Mouse (Mus musculus) myocyte (in vitro differentiated cells): Measurements from ENCODE around the gene Dclk2. TPM values are rescaled to one million over a fixed set of nuclear protein-coding genes. Genes with fewer than 3 reads are reported as not detected.

ENCODE experiments used
- H3K27me3 ChIP-seq: one replicate; pipeline ENCODE4 v1.6.1; 2011; ENCODE audit not compliant: control insufficient read depth, insufficient read depth, insufficient read length
- H3K36me3 ChIP-seq: one replicate; pipeline ENCODE4 v1.6.1; 2011; ENCODE audit not compliant: control insufficient read depth, insufficient read depth
- H3K4me2 ChIP-seq: one replicate; pipeline ENCODE4 v1.6.1; 2011; ENCODE audit warnings: low read depth, control low read depth
- H3K4me3 ChIP-seq: one replicate; pipeline ENCODE4 v1.5.1; 2011; ENCODE audit warnings: mild to moderate bottlenecking, control low read depth, moderate library complexity
- H3K79me2 ChIP-seq: one replicate; pipeline ENCODE4 v1.6.1; 2011; ENCODE audit not compliant: control insufficient read depth, insufficient read depth
- H3ac ChIP-seq: one replicate; pipeline ENCODE4 v1.6.1; 2011; ENCODE audit not compliant: control insufficient read depth, insufficient read length
- CEBPB ChIP-seq: IDR thresholded peaks from 2 replicates; pipeline ENCODE4 v1.6.1; 2011; ENCODE audit warnings: mild to moderate bottlenecking, moderate library complexity; ENCODE audit not compliant: poor library complexity, insufficient read depth, severe bottlenecking
- E2F4 ChIP-seq: IDR thresholded peaks from one replicate; pipeline ENCODE4 v1.6.1; 2011; ENCODE audit warnings: mild to moderate bottlenecking, control low read depth, moderate library complexity; ENCODE audit not compliant: insufficient read depth
- MAX ChIP-seq: IDR thresholded peaks from one replicate; pipeline ENCODE4 v1.6.1; 2011; ENCODE audit warnings: low read depth, mild to moderate bottlenecking, control low read depth
- MYOD1 ChIP-seq, 3 experiments: IDR thresholded peaks; one replicate each; pipeline ENCODE4 v1.6.1; 2011; ENCODE audit warnings: control low read depth in 2 of 3, low read depth in 2 of 3, mild to moderate bottlenecking in 2 of 3, moderate library complexity in 1 of 3; ENCODE audit not compliant: insufficient read length in 2 of 3, control insufficient read depth in 1 of 3
- MYOG ChIP-seq, 3 experiments: IDR thresholded peaks; one replicate each; pipeline ENCODE4 v1.6.1; 2011; ENCODE audit warnings: control low read depth in 2 of 3, low read depth in 2 of 3, mild to moderate bottlenecking in 2 of 3; ENCODE audit not compliant: insufficient read length in 2 of 3, control insufficient read depth in 1 of 3, insufficient read depth in 1 of 3
- POLR2A ChIP-seq: IDR thresholded peaks from one replicate; pipeline ENCODE4 v1.6.1; 2011; ENCODE audit warnings: low read depth, mild to moderate bottlenecking, control low read depth, moderate library complexity; ENCODE audit not compliant: insufficient read length
- POLR2AphosphoS2 ChIP-seq: IDR thresholded peaks from one replicate; pipeline ENCODE4 v1.6.1; 2011; ENCODE audit warnings: low read depth, control low read depth; ENCODE audit not compliant: insufficient read length
- REST ChIP-seq: IDR thresholded peaks from one replicate; pipeline ENCODE4 v1.6.1; 2011; ENCODE audit warnings: mild to moderate bottlenecking, control low read depth, moderate library complexity; ENCODE audit not compliant: insufficient read depth, insufficient read length
- SRF ChIP-seq: IDR thresholded peaks from one replicate; pipeline ENCODE4 v1.6.1; 2011; ENCODE audit warnings: low read depth; ENCODE audit not compliant: control insufficient read depth, insufficient read length
- TCF12 ChIP-seq: IDR thresholded peaks from one replicate; pipeline ENCODE4 v1.6.1; 2011; ENCODE audit warnings: mild to moderate bottlenecking, control low read depth; ENCODE audit not compliant: poor library complexity, insufficient read depth, severe bottlenecking
- TCF3 ChIP-seq: IDR thresholded peaks from one replicate; pipeline ENCODE4 v1.6.1; 2011; ENCODE audit warnings: low read depth, control low read depth; ENCODE audit not compliant: insufficient read length
- USF1 ChIP-seq: IDR thresholded peaks from one replicate; pipeline ENCODE4 v1.6.1; 2011; ENCODE audit warnings: low read depth, mild to moderate bottlenecking, control low read depth, moderate library complexity
- polyA plus RNA-seq: library from polyadenylated mRNA; unstranded; fragments of >200 nt; fragmentation: generic; extraction: Trizol; gene quantifications from one replicate; pipeline ENCODE4 v1.2.1, GENCODE M21; 2012; ENCODE audit warnings: missing spikeins

Dclk2 gene
- polyA plus RNA-seq, 1 experiment, result 1.8 TPM

GRCm38 (mm10) chr3:86745348-86745747 lies 175.3 kb downstream of the Dclk2 start:
- TF ChIP-seq CEBPB (no peak), TCF3 (no peak), TCF12 (no peak), MYOD1 (IDR thresholded peaks at IDR 0.05; ENCODE audit: control insufficient read depth in 1 of 3, insufficient read length in 2 of 3, low read depth in 2 of 3) (no peak), USF1 (no peak), REST (no peak), MYOG (IDR thresholded peaks at IDR 0.05; ENCODE audit: control insufficient read depth in 1 of 3, insufficient read depth in 1 of 3, insufficient read length in 2 of 3, low read depth in 2 of 3) (no peak), POLR2A (no peak), POLR2AphosphoS2 (no peak), SRF (no peak), MAX (no peak)
- H3K36me3 ChIP-seq, result no peaks in the 10 kb centered on the region
- no peak overlapping the region for H3K4me2 ChIP-seq
- H3K79me2 ChIP-seq, result no peaks in the 10 kb centered on the region
- no peak overlapping the region for H3ac ChIP-seq
- no peak overlapping the region for H3K4me3 ChIP-seq
- no peaks in the 10 kb centered on the region for H3K27me3 ChIP-seq

- H3ac ChIP-seq, result no peak overlapping the region
- no peak overlapping the region for H3K4me2 ChIP-seq
- TF ChIP-seq CEBPB (no peak), TCF3 (no peak), MAX (no peak), REST (no peak), TCF12 (no peak), POLR2A (no peak), E2F4 (no peak), USF1 (no peak), SRF (no peak), MYOD1 (IDR thresholded peaks at IDR 0.05; ENCODE audit: control insufficient read depth in 1 of 3, insufficient read length in 2 of 3, low read depth in 2 of 3) (no peak), MYOG (IDR thresholded peaks at IDR 0.05; ENCODE audit: control insufficient read depth in 1 of 3, insufficient read depth in 1 of 3, insufficient read length in 2 of 3, low read depth in 2 of 3) (no peak)
- no peaks in the 10 kb centered on the region for H3K79me2 ChIP-seq
- no peaks in the 10 kb centered on the region for H3K27me3 ChIP-seq
- no peak overlapping the region for H3K4me3 ChIP-seq
- H3K36me3 ChIP-seq, result no peaks in the 10 kb centered on the region
These were observed 180.9 kb downstream of the Dclk2 start for GRCm38 (mm10) chr3:86739745-86740144.

- H3K4me2 ChIP-seq, result no peak overlapping the region
- H3K4me3 ChIP-seq, result no peak overlapping the region
- H3K27me3 ChIP-seq, result no peaks in the 10 kb centered on the region
- H3ac ChIP-seq, result no peak overlapping the region
- TF ChIP-seq POLR2A (no peak), SRF (no peak), MAX (no peak), MYOG (IDR thresholded peaks at IDR 0.05; ENCODE audit: control insufficient read depth in 1 of 3, insufficient read depth in 1 of 3, insufficient read length in 2 of 3, low read depth in 2 of 3) (no peak), E2F4 (no peak), CEBPB (no peak), USF1 (no peak), REST (no peak), MYOD1 (IDR thresholded peaks at IDR 0.05; ENCODE audit: control insufficient read depth in 1 of 3, insufficient read length in 2 of 3, low read depth in 2 of 3) (no peak), TCF3 (no peak), TCF12 (no peak)
- H3K79me2 ChIP-seq, result no peaks in the 10 kb centered on the region
- H3K36me3 ChIP-seq, result no peaks in the 10 kb centered on the region
These were observed 181.8 kb downstream of the Dclk2 start for GRCm38 (mm10) chr3:86738831-86739230.

Other genes starting within 250 kb of the Dclk2 start
- 0.38 TPM for gene Cd1d1, start 78.6 kb upstream of the Dclk2 start, polyA plus RNA-seq